Mouse (Mus musculus): ENCODE results near the gene Cubn.

- no peak for TF ChIP-seq USF1 (IDR thresholded peaks at IDR 0.05; ENCODE audit: low read depth, low read length)
- TF ChIP-seq CHD2 (IDR thresholded peaks at IDR 0.05; ENCODE audit: low read length), result no peak
- TF ChIP-seq POLR2A (IDR thresholded peaks at IDR 0.05; ENCODE audit: low read depth, low read length), result no peak
- TF ChIP-seq CTCF (conservative IDR thresholded peaks at IDR 0.05 in 1 of 2, IDR thresholded peaks at IDR 0.05 in 1 of 2; ENCODE audit: low read depth in 2 of 2, low read length in 2 of 2), result no peak
- no peak for TF ChIP-seq EP300 (IDR thresholded peaks at IDR 0.05; ENCODE audit: low read length)
- no peak for TF ChIP-seq NELFE (IDR thresholded peaks at IDR 0.05; ENCODE audit: low read depth, low read length)
- no peak for TF ChIP-seq USF2 (conservative IDR thresholded peaks at IDR 0.05; ENCODE audit: low read depth, low read length)
- TF ChIP-seq UBTF (IDR thresholded peaks at IDR 0.05; ENCODE audit: low read depth, low read length), result no peak
- no peak for TF ChIP-seq TBP (conservative IDR thresholded peaks at IDR 0.05; ENCODE audit: low read depth, low read length)
- TF ChIP-seq HCFC1 (IDR thresholded peaks at IDR 0.05; ENCODE audit: low read depth, low read length), result no peak
Observed at GRCm38 (mm10) chr2:13479165-13479564, 12.4 kb downstream of the Cubn start.
